Mouse (Mus musculus) limb, embryonic 14.5 days (tissue): Measurements from ENCODE around the gene Rragc. TPM values are rescaled to one million over a fixed set of nuclear protein-coding genes. Genes with fewer than 3 reads are reported as not detected.

Experiments used
- ATAC-seq: fragments of 200-750 bp; cut with Nextera tagmentation; 2 replicates; pipeline ENCODE4 v1.8.0; 2017; ENCODE audit warnings: low read depth, moderate number of reproducible peaks, moderate TSS enrichment; ENCODE audit not compliant: low FRiP score
- DNase-seq: peaks from one replicate; pipeline ENCODE4 v3.0.0-alpha.2; 2015; ENCODE audit warnings: low spot score
- H3K27ac ChIP-seq: fragments of 300-500 bp; sonication (generic); replicated peaks from 2 replicates; pipeline ENCODE4 v1.5.1; 2014; ENCODE audit warnings: low read depth, mild to moderate bottlenecking, low read length, moderate library complexity, mixed read lengths
- H3K27me3 ChIP-seq: fragments of 300-500 bp; sonication (generic); 2 replicates; pipeline ENCODE4 v1.6.1; 2014; ENCODE audit warnings: low read length, mixed read lengths; ENCODE audit not compliant: control insufficient read depth, insufficient read depth
- H3K36me3 ChIP-seq: fragments of 300-500 bp; sonication (generic); 2 replicates; pipeline ENCODE4 v1.6.1; 2014; ENCODE audit warnings: mild to moderate bottlenecking, low read length, moderate library complexity, mixed read lengths; ENCODE audit not compliant: control insufficient read depth, insufficient read depth
- H3K4me1 ChIP-seq: fragments of 300-500 bp; sonication (generic); 2 replicates; pipeline ENCODE4 v1.6.1; 2014; ENCODE audit warnings: antibody characterized with exemption, low read length, mixed read lengths; ENCODE audit not compliant: control insufficient read depth, insufficient read depth
- H3K4me2 ChIP-seq: fragments of 300-500 bp; sonication (generic); replicated peaks from 2 replicates; pipeline ENCODE4 v1.6.1; 2014; ENCODE audit warnings: low read depth, mild to moderate bottlenecking, low read length, moderate library complexity; ENCODE audit not compliant: severe bottlenecking
- H3K4me3 ChIP-seq: fragments of 300-500 bp; sonication (generic); replicated peaks from 2 replicates; pipeline ENCODE4 v1.5.1; 2014; ENCODE audit warnings: low read length
- H3K9ac ChIP-seq: fragments of 300-500 bp; sonication (generic); 2 replicates; pipeline ENCODE4 v1.6.1; 2014; ENCODE audit warnings: mild to moderate bottlenecking, low read depth, low read length, moderate library complexity; ENCODE audit not compliant: severe bottlenecking
- H3K9me3 ChIP-seq: fragments of 300-500 bp; sonication (generic); 2 replicates; pipeline ENCODE4 v1.6.1; 2016; ENCODE audit warnings: low read length; ENCODE audit not compliant: control insufficient read depth
- POLR2A ChIP-seq: fragments of 200-500 bp; IDR thresholded peaks from 2 replicates; pipeline ENCODE4 v1.8.0; 2012; ENCODE audit warnings: inconsistent platforms, mild to moderate bottlenecking, moderate library complexity, borderline replicate concordance; ENCODE audit not compliant: insufficient read depth, insufficient read length; ENCODE audit errors: extremely low read depth
- WGBS: fragments of 180-500 bp; shearing (Covaris S2); extraction: QIAGEN DNeasy Blood & Tissue Kit; methylation state at CpG from one replicate; pipeline ENCODE4 v1.1.7; 2014; 5-methylcytosine and 5-hydroxymethylcytosine counted together
- polyA plus RNA-seq, 2 experiments: library from polyadenylated mRNA; depleted of rRNA in 1 of 2; stranded (reverse) in 1 of 2; unstranded in 1 of 2; fragments of >200 nt; fragmentation: Nextera tagmentation in 1 of 2; extraction: Ambion mirVana in 1 of 2; gene quantifications; 2 replicates each; pipeline versions ENCODE4 v1.2.1 to v1.2.3; 2012 to 2014

Rragc gene
- polyA plus RNA-seq, 2 experiments = 60.3 to 61.1 TPM

DNA sequence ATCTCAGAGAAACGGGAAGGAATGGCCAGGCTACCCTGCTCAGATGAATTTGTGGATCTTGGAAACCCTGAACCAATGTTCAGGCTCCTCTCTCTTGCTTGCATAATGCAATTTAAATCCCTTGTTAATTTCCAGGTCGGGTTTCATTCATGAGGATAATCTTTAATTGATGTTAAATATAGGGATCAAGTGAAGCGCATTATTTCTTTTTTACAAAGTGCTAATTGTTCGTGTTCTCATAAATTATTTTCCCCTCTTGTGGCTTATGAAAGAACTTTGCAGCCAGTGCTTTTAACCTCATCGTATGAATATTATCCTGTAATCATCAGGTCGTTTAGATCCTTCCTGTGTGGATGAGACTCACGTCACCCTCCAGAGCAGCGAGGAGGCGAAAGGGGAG is 45.5 kb downstream of the Rragc start:
- H3K9me3 ChIP-seq = no peaks in the 10 kb centered on the region
- no peaks in the 10 kb centered on the region for H3K27me3 ChIP-seq
- H3K36me3 ChIP-seq = no peaks in the 10 kb centered on the region
- DNase-seq (no peak), ATAC-seq (no peak)
- TF ChIP-seq POLR2A = no peak
- H3K27ac ChIP-seq = no peak overlapping the region
- no peak overlapping the region for H3K9ac ChIP-seq
- H3K4me3 ChIP-seq = no peak overlapping the region
- H3K4me2 ChIP-seq = no peak overlapping the region
- H3K4me1 ChIP-seq = peaks cover 7% of the 10 kb centered on the region; the same call in 1 of the 2 replicates
- 46% methylated on average over 9 of the region's 9 CpGs for WGBS

DNA sequence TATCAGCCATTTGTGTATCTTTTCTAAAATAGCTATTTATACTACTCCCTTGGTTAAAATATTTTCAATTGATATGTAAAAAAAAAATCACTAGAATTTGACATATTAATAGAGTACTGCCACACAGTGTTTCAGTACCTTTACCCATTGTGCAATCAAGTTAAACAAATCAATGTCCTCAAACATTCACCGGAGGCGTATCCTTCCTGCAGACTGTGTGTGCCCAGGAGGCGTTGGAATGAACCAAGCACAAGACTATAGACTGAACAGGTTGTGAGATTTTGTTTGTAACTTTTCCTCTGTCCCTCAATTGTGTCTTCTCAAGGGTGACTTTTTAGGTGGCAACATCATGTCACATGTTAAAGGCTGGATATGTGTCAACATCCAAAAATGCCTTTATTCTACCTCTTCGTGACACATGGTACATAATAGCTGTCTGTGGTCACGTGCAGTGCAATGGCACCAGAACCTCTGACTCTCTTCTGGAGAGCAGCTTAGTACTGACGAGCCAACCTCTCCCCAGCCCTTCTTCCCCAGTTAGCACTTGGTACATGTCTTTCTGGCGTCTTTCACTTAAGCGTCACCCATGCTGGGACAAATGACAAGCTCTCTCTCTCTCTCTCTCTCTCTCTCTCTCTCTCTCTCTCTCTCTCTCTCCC is 51.5 kb downstream of the Rragc start:
- no peak overlapping the region for H3K4me2 ChIP-seq
- H3K4me3 ChIP-seq = no peak overlapping the region
- no peak overlapping the region for H3K9ac ChIP-seq
- H3K9me3 ChIP-seq = no peaks in the 10 kb centered on the region
- no peaks in the 10 kb centered on the region for H3K36me3 ChIP-seq
- no peak for TF ChIP-seq POLR2A
- H3K4me1 ChIP-seq = no peaks in the 10 kb centered on the region
- no peaks in the 10 kb centered on the region for H3K27me3 ChIP-seq
- ATAC-seq (no peak), DNase-seq (no peak)
- H3K27ac ChIP-seq = no peak overlapping the region
- WGBS = 85% methylated on average over 8 of the region's 8 CpGs

DNA sequence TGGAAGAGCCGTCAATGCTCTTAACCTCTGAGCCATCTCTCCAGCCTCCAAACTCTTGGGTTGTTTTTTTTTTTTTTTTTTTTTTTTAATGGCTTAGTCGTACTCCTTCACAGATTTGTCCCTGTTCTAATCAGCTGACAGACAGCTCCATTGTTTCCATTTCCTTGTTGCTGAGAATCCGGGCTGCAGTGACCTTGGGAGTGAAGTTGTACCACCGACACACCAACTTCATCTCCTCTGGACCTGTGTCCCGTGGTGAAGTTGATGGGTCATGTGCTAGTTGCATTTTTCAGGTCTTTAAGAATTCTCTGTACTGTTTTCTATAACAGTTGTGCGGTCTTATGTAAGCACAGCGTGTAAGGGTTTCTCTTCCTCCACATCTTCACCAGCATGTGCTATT is 52.2 kb downstream of the Rragc start:
- Histone ChIP-seq H3K4me1 (no peaks in the 10 kb centered on the region), H3K27me3 (no peaks in the 10 kb centered on the region), H3K36me3 (no peaks in the 10 kb centered on the region), H3K4me2 (no peak overlapping the region), H3K9me3 (no peaks in the 10 kb centered on the region), H3K4me3 (no peak overlapping the region), H3K9ac (no peak overlapping the region), H3K27ac (no peak overlapping the region)
- 79% methylated on average over 7 of the region's 7 CpGs for WGBS
- no peak for TF ChIP-seq POLR2A
- ATAC-seq (no peak), DNase-seq (no peak)

DNA sequence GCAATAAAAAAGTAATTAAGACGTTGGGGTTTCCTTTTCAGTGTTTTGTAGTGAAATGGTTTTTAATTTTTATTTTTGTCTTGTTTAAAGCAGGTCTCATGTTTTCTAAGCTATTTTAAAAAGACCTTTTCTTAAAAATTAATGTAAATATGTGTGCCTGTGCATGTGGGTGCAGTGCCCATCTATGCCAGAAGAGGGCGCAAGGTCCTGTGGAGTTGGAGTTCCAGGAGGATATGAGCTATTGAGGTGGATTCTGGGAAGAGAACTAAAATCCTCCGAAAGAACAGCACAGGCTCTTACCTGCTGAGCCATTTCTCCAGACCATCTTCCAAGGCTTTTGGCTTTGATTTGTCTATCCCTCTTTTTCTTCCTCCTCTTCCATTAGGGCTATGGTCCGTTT is 53.8 kb downstream of the Rragc start:
- H3K27me3 ChIP-seq = no peaks in the 10 kb centered on the region
- WGBS = 76% methylated on average over 4 of the region's 4 CpGs
- H3K4me2 ChIP-seq = no peak overlapping the region
- no peak for ATAC-seq
- no peaks in the 10 kb centered on the region for H3K9me3 ChIP-seq
- DNase-seq = no peak
- no peak for TF ChIP-seq POLR2A
- H3K27ac ChIP-seq = no peak overlapping the region
- no peaks in the 10 kb centered on the region for H3K4me1 ChIP-seq
- no peaks in the 10 kb centered on the region for H3K36me3 ChIP-seq
- no peak overlapping the region for H3K4me3 ChIP-seq
- no peak overlapping the region for H3K9ac ChIP-seq

DNA sequence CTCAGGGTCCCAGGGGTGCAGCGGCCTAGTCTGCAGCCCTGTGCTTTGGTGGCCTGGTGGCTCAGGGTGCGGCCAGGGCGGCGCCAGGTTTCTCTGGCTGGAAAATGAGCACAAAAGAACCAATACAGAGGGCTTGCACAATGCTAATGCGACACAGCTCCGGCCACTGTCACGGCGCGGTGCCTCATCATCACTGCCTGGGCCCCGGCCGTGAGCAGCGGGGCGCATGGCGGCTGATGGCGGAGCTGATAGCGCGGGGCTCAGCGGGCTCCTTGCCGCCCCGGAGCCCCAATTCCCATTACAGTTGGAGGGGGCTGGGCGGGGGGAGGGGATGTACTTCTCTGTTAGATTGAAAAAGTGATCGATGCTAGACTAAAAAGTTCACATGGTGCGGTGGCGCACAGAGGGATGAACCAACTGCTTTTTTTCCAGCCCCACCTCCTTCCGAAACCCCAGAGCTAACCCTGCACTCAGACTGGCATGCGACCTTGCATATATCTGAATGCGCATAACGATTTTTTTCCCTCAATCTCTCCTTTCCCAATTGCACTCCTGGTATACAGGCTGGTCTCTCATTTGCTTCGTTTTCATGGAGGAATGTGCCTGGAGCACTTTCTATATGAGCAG is 55.3 kb downstream of the Rragc start:
- ATAC-seq (no peak), DNase-seq (no peak)
- peak overlapping the region; percentile 31 for H3K4me3 ChIP-seq
- H3K9me3 ChIP-seq = no peaks in the 10 kb centered on the region
- H3K4me2 ChIP-seq = peak overlapping the region; percentile 58
- no peaks in the 10 kb centered on the region for H3K36me3 ChIP-seq
- no peaks in the 10 kb centered on the region for H3K27me3 ChIP-seq
- no peaks in the 10 kb centered on the region for H3K4me1 ChIP-seq
- WGBS = 9% methylated on average over 28 of the region's 29 CpGs
- H3K9ac ChIP-seq = peak overlapping the region; percentile 43; the same call in 1 of the 2 replicates
- no peak for TF ChIP-seq POLR2A
- no peak overlapping the region for H3K27ac ChIP-seq
